Mouse (Mus musculus) ovary, postnatal 10 days (tissue): Measurements from ENCODE around the gene Pdk1.
"Not testable (repeated sequence)": the region's sequence is repeated elsewhere in the genome, so short reads cannot be mapped to it uniquely, and the experiment has no call there.

Experiments
- DNase-seq: peaks from one replicate; pipeline ENCODE4 v3.0.0; 2022; ENCODE audit warnings: low spot score

Pdk1 gene

DNA sequence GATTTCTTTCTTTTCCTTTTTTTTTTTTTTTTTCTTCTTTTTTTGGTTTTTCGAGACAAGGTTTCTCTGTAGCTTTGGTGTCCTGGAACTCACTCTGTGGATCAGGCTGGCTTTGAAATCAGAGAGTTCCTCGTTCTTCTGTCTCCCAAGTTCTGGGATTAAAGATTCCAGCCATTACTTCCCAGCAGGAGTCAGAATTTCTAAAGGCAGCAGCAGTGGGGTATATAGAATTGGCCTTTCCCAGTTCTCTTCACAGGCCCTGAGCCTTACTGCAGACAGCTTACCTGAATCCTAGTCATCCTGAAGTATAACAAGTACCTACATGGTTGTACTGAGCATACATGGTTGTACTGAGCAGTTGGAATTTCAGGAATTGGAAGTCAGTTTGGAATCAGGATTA is 1.8 kb downstream of the Pdk1 start:
- DNase-seq, result no peak

DNA sequence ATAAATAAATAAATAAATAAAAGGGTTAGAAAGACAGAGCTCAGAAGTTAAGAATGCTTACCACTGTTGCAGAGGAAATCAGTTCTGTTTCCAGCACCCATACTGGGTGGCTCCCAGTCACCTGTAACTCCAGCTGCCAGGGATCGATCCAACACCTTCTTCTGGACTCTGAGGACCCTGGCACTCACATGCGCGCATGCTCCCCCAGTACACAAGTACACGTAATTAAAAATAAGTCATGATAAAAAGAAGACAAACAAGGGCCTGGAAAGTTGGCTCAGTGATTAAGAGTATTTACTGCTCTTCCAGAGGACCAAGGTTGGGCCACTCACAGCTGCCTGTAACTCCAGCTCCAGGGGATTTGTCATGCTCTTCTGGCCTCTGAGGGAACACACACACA is 4.8 kb downstream of the Pdk1 start:
- no peak for DNase-seq

- no peak for DNase-seq
These were observed 5.4 kb downstream of the Pdk1 start for GRCm38 (mm10) chr2:71878441-71878840.

DNA sequence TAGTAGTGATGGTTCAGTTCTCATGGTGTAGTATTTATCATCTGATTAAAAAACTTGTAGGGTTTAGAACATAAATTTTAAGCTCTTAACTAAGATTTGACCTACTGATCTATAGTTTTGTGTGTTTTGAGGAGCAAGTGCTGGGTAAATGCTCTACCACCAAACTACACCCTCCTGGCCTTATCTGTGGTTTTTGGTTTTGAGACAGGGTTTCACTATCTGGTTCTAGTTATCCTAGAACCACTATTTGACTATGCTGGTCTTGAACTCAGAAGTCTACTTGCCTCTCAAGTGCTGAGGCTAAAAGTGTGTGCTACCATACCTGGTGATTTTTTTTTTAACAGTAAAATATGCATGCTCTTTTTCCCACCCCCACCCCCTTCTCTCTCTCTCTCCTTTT is 5.9 kb downstream of the Pdk1 start:
- DNase-seq, result no peak

DNA sequence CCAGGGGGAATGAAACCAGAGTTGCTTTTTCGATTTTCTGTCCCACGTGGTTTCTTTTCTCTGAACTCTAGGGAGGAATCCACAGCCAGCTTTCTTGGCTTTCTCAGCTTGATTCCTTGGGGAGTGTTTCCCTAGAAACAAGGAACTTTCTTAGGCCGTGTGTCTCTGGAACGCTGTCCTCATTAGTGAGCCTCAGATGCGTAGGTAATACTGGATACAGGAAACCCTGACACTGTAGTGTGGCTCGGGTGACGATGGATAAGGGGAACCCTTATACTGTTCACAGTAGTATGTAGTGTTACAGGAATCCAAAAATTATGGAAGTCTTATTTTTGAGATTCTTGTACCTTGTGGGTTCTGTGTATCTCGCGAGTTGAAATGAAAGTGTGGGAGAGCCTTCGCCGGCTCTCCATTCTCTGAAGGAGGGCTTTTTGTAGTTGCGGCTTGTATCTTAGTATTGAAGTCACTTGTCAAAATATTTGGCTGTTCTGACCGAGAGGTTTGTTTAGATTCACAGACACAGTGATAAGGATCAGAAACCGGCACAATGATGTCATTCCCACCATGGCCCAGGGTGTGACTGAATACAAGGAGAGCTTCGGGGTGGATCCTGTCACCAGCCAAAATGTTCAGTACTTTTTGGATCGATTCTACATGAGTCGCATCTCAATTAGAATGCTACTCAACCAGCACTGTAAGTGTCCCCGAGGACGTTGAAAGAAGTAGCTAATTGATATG is 10.1 kb downstream of the Pdk1 start:
- DNase-seq, result no peak

DNA sequence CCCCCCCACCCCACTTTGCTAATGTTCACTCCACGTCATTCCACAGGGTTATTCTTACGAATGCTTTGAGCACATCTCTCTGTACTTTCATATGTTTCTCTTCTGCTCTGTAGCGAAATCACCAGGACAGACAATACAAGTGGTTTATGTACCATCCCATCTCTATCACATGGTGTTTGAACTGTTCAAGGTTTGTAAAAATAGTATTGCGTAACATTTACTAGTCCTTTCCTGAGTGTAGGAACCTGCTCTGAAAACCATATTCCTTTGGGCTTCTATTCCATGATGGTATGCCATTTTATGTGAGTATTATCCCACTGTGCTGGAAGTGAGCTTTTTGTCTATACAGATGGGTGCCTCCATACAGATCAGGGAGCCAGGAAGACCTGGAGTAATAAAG is 14.2 kb downstream of the Pdk1 start:
- DNase-seq, result no peak

- DNase-seq, result no peak
These were observed 15.4 kb downstream of the Pdk1 start for GRCm38 (mm10) chr2:71888437-71888836.

- DNase-seq, result no peak
These were observed 18.5 kb downstream of the Pdk1 start for GRCm38 (mm10) chr2:71891536-71891935.

GRCm38 (mm10) chr2:71892741-71893349 is 19.8 kb downstream of the Pdk1 start:
- no peak for DNase-seq

DNA sequence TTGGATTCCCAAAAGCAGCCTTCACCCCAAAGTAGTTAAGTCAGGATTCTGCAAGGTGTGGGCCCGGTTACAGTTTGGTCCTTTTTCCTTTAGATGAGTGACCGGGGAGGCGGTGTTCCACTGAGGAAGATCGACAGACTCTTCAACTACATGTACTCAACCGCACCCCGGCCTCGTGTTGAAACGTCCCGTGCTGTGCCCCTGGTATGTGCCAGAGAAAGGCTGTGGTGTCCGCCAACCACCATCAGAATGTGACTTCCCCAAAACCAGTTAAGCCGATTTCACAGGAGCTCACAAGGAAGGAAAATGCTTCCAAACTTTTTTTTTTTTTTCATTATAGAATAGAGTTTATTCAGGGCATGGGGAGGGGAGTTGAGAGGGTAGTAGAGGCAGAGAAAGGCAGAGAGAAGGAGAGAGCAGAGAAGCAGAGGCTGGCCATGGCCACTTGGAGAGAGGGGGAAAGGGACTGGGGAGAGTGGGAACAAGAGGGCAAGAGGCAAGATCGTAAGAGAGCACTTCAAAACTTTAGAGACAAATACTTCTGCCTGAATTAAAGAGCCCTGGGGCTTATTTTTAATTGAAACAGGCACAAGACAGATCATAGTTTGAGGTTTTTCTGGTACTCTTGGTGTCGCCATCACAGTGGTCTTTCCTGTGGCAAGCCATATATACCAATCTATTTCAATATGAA is 22.7 kb downstream of the Pdk1 start:
- no peak for DNase-seq

- no peak for DNase-seq
These were observed 24.4 kb downstream of the Pdk1 start for GRCm38 (mm10) chr2:71897420-71897819.

GRCm38 (mm10) chr2:71898335-71898856 is 25.4 kb downstream of the Pdk1 start:
- no peak for DNase-seq

- DNase-seq, result no peak
These were observed 26.9 kb downstream of the Pdk1 start for GRCm38 (mm10) chr2:71899886-71900285.

DNA sequence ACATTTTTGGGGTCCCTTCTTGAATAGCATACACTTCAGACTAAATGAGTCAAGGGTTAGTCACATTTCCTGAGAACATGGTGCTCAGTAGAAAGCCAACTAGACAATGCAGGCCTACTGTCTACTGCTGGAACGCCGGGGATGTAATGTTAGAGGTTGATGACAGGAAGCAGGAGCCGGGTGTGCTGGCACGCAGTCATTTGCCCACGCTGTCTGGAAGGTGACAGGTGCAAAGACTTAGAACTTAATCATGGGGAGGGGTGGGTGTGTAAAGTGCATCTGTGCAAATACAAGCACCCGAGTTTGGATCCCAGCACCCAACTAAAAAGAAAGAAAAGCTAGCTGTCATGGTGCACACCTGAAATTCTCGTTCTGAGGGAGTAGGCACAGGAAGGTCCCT is 32.1 kb downstream of the Pdk1 start:
- DNase-seq, result no peak

DNA sequence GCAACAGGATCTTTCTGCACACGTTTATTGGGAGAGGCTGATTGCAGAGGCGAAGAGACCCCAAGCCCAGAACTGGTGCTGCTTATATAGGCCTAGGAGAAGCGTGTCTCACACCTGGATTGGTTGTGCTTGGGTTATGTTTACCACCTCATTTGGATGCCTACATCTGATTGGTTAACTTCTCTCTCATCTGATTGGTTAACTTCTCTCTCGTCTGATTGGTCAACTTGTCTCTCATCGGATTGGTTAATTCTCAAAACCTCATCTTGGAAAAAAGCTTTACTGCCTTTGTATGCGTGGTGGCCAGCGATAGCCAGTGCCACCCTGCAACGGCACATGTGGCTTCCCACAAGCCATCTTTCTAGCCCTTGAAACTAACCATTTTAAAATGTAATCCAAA is 33.3 kb downstream of the Pdk1 start:
- DNase-seq, result not testable (repeated sequence)

DNA sequence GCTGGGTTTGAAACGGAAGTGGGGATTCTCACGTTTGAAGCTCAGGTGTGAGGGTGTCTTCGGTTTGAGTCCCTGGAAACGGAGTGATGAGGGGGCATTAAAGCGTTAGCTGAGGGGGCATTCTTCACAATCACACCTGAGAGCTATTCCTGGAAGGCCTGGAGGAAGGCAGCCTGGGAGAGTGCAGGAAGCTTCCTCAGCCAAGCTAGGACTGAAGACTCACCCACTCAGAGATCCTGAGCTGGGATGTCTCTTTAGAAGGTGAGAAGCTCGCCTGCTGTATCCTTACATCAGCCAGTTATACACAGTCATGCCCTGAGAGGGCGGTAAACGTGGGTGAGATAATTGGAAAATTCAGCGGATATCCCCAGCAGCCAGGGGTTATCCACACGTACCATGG is 40.9 kb downstream of the Pdk1 start:
- DNase-seq, result no peak

GRCm38 (mm10) chr2:71919227-71919647 is 46.2 kb downstream of the Pdk1 start:
- no peak for DNase-seq

DNA sequence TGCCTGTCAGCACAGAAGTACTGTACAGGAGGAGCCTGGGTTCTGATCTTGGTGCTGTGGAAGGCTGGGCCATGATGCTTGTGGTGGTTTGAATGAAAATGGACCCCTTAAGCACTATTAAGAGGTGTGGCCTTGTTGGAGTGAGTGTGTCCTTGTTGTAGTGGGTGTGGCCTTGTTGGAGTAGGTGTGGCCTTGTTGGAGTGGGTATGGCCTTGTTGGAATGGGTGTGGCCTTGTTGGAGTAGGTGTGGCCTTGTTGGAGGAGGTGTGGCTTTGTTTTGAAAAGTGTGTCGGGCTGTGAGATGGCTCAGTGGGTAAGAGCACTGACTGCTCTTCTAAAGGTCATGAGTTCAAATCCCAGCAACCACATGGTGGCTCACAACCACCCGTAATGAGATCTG is 51.9 kb downstream of the Pdk1 start:
- DNase-seq, result not testable (repeated sequence)

DNA sequence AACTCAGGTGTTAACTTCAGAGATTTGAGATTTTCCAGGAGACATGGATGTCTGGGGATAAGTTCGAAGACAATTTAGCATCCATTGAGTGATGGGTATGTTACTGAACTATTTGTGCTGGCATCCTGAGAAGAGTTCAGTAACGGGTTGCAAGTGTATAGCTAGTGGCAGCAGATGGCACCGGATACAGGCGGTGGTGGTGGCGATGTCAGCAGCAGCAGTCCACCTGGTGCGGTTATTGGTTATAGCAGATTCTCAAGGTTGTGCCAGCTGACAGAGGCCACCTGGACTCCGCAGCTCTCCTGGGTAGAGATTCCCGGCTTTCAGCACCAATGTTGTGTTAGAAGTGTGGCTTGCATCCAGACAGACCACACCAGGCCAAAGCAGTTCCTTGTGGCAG is 61.0 kb downstream of the Pdk1 start:
- no peak for DNase-seq

DNA sequence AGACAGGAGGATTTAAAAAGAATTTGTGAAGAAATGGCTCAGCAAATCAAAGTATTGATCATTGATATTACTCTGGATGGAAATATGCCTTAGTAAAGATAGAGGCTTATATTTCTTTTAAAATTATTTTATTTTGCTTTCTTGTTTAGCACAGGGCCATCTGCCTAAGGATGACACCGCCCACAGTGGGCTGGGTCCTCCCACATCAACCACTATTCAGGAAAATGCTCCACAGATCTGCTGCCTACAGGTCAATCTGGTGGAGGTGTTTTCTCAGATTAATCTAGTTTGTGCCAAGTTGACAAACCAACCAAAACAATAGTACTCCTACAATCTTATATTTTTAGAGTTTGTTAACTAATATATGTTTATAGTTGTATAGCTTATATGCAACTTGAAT is 63.7 kb downstream of the Pdk1 start:
- no peak for DNase-seq

DNA sequence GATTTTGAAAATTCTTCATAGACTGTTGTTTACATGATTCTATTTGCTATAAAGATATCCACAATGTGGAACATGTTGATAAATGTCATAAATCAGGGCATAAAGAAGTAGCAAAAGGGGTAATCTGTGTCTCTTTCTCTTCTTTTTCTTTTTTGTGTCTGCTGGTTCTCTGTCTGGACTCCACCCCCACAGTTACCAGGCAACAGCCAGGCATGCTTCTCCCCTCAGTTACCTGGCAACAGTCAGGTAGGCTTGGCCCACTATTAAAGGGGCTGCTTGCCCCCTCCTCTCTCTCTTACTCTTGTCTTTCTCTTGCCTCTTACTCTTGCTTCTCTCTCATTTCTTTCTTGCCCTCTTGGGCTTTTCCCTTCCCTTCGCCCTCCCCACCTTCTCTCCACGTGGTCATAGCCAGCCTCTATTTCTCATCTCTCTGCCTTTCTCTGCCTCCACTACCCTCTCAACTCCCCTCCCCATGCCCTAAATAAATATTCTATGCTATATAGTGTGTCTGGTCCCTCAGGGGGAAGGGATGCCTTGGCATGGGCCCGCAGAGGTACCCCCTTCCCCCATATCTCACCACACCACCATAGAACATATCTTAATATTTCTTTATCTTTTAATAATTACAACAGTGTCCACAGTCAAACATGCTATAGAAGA is 64.8 kb downstream of the Pdk1 start:
- no peak for DNase-seq

GRCm38 (mm10) chr2:71938716-71939393 is 65.8 kb downstream of the Pdk1 start:
- DNase-seq, result no peak
